Mouse (Mus musculus) liver, embryonic 12.5 days (tissue): ENCODE results near the gene Morc2a. TPM values are rescaled to one million over a fixed set of nuclear protein-coding genes. Genes with fewer than 3 reads are reported as not detected.

Experiments
- ATAC-seq: fragments of 200-750 bp; cut with Nextera tagmentation; 2 replicates; pipeline ENCODE4 v1.8.0; 2017; ENCODE audit warnings: moderate number of reproducible peaks, mild to moderate bottlenecking, moderate library complexity
- H3K27ac ChIP-seq: fragments of 300-500 bp; sonication (generic); 2 replicates; pipeline ENCODE4 v1.5.1; 2016; ENCODE audit warnings: mild to moderate bottlenecking
- H3K27me3 ChIP-seq: fragments of 300-500 bp; sonication (generic); replicated peaks from 2 replicates; pipeline ENCODE4 v1.6.1; 2016; ENCODE audit warnings: mild to moderate bottlenecking, moderate library complexity
- H3K36me3 ChIP-seq: fragments of 300-500 bp; sonication (generic); 2 replicates; pipeline ENCODE4 v1.6.1; 2016; ENCODE audit warnings: mild to moderate bottlenecking, moderate library complexity
- H3K4me1 ChIP-seq: fragments of 300-500 bp; sonication (generic); 2 replicates; pipeline ENCODE4 v1.6.1; 2016
- H3K4me2 ChIP-seq: fragments of 300-500 bp; sonication (generic); 2 replicates; pipeline ENCODE4 v1.6.1; 2016; ENCODE audit warnings: mild to moderate bottlenecking, moderate library complexity
- H3K4me3 ChIP-seq: fragments of 300-500 bp; sonication (generic); 2 replicates; pipeline ENCODE4 v1.5.1; 2016; ENCODE audit warnings: mild to moderate bottlenecking, moderate library complexity
- H3K9ac ChIP-seq: fragments of 300-500 bp; sonication (generic); 2 replicates; pipeline ENCODE4 v1.6.1; 2016; ENCODE audit warnings: mild to moderate bottlenecking, moderate library complexity
- H3K9me3 ChIP-seq: fragments of 300-500 bp; sonication (generic); replicated peaks from 2 replicates; pipeline ENCODE4 v1.6.1; 2016; ENCODE audit warnings: mild to moderate bottlenecking, moderate library complexity
- WGBS: fragments of 180-500 bp; shearing (Covaris S2); methylation state at CpG from one replicate; pipeline ENCODE4 v1.1.7; 2016; ENCODE audit not compliant: insufficient replicate concordance; 5-methylcytosine and 5-hydroxymethylcytosine counted together
- polyA plus RNA-seq: library from polyadenylated mRNA; unstranded; fragments of >200 nt; fragmentation: Nextera tagmentation; extraction: Ambion mirVana; gene quantifications from 2 replicates; pipeline ENCODE4 v1.2.1, GENCODE M21; 2016

The Morc2a gene
- polyA plus RNA-seq, 1 experiment from 2014 or later: 15.2 TPM

GRCm38 (mm10) chr11:3661964-3662363, 13.0 kb downstream of the Morc2a start:
- Histone ChIP-seq H3K27ac (no peak overlapping the region), H3K36me3 (peaks cover 49% of the 10 kb centered on the region), H3K9ac (no peak overlapping the region), H3K4me3 (no peak overlapping the region), H3K4me1 (no peaks in the 10 kb centered on the region), H3K27me3 (no peaks in the 10 kb centered on the region), H3K9me3 (no peaks in the 10 kb centered on the region), H3K4me2 (no peak overlapping the region)
- no peak for ATAC-seq
- 83% methylated on average over 2 of the region's 2 CpGs for WGBS

GRCm38 (mm10) chr11:3667506-3667905, 18.5 kb downstream of the Morc2a start:
- no peak overlapping the region for H3K4me2 ChIP-seq
- H3K36me3 ChIP-seq: peaks cover 72% of the 10 kb centered on the region
- no peak for ATAC-seq
- no peak overlapping the region for H3K9ac ChIP-seq
- no peak overlapping the region for H3K4me3 ChIP-seq
- H3K27me3 ChIP-seq: no peaks in the 10 kb centered on the region
- 79% methylated on average over 3 of the region's 3 CpGs for WGBS
- H3K4me1 ChIP-seq: no peaks in the 10 kb centered on the region
- H3K27ac ChIP-seq: no peak overlapping the region
- H3K9me3 ChIP-seq: no peaks in the 10 kb centered on the region

GRCm38 (mm10) chr11:3668768-3669167, 19.8 kb downstream of the Morc2a start:
- peaks cover 75% of the 10 kb centered on the region for H3K36me3 ChIP-seq
- no peaks in the 10 kb centered on the region for H3K27me3 ChIP-seq
- no peak overlapping the region for H3K4me3 ChIP-seq
- 82% methylated on average over 2 of the region's 2 CpGs for WGBS
- no peak overlapping the region for H3K4me2 ChIP-seq
- no peak overlapping the region for H3K9ac ChIP-seq
- H3K9me3 ChIP-seq: no peaks in the 10 kb centered on the region
- H3K27ac ChIP-seq: no peak overlapping the region
- ATAC-seq: no peak
- H3K4me1 ChIP-seq: no peaks in the 10 kb centered on the region

GRCm38 (mm10) chr11:3669849-3670248, 20.9 kb downstream of the Morc2a start:
- Histone ChIP-seq H3K36me3 (peaks cover 76% of the 10 kb centered on the region), H3K9ac (no peak overlapping the region), H3K4me1 (no peaks in the 10 kb centered on the region), H3K27me3 (no peaks in the 10 kb centered on the region), H3K27ac (no peak overlapping the region), H3K4me2 (no peak overlapping the region), H3K4me3 (no peak overlapping the region), H3K9me3 (no peaks in the 10 kb centered on the region)
- ATAC-seq: no peak

- Histone ChIP-seq H3K4me2 (no peak overlapping the region), H3K27me3 (no peaks in the 10 kb centered on the region), H3K36me3 (peaks cover 88% of the 10 kb centered on the region), H3K9ac (no peak overlapping the region), H3K27ac (no peak overlapping the region), H3K9me3 (no peaks in the 10 kb centered on the region), H3K4me1 (no peaks in the 10 kb centered on the region), H3K4me3 (no peak overlapping the region)
- ATAC-seq: no peak
- 87% methylated on average over 1 of the region's 1 CpGs for WGBS
These were observed 22.1 kb downstream of the Morc2a start for GRCm38 (mm10) chr11:3671000-3671628.

GRCm38 (mm10) chr11:3674545-3674944, 25.6 kb downstream of the Morc2a start:
- H3K9me3 ChIP-seq: no peaks in the 10 kb centered on the region

GRCm38 (mm10) chr11:3676423-3676822, 27.4 kb downstream of the Morc2a start:
- ATAC-seq: no peak
- peaks cover 98% of the 10 kb centered on the region for H3K36me3 ChIP-seq
- H3K27ac ChIP-seq: no peak overlapping the region
- H3K4me3 ChIP-seq: no peak overlapping the region
- no peaks in the 10 kb centered on the region for H3K4me1 ChIP-seq
- 63% methylated on average over 5 of the region's 5 CpGs for WGBS
- H3K9me3 ChIP-seq: no peaks in the 10 kb centered on the region
- no peaks in the 10 kb centered on the region for H3K27me3 ChIP-seq
- no peak overlapping the region for H3K4me2 ChIP-seq
- H3K9ac ChIP-seq: no peak overlapping the region

More at GRCm38 (mm10) chr11:3674545-3674944, 25.6 kb downstream of the Morc2a start:
- no peak overlapping the region for H3K9ac ChIP-seq
- no peak overlapping the region for H3K27ac ChIP-seq
- H3K4me1 ChIP-seq: no peaks in the 10 kb centered on the region
- H3K27me3 ChIP-seq: no peaks in the 10 kb centered on the region
- WGBS: 88% methylated on average over 4 of the region's 4 CpGs
- no peak for ATAC-seq
- H3K4me2 ChIP-seq: no peak overlapping the region
- H3K36me3 ChIP-seq: peaks cover 96% of the 10 kb centered on the region
- H3K4me3 ChIP-seq: no peak overlapping the region

- H3K4me3 ChIP-seq: no peak overlapping the region
- H3K27ac ChIP-seq: no peak overlapping the region
- WGBS: 71% methylated on average over 6 of the region's 6 CpGs
- H3K9me3 ChIP-seq: no peaks in the 10 kb centered on the region
- no peaks in the 10 kb centered on the region for H3K4me1 ChIP-seq
- H3K9ac ChIP-seq: no peak overlapping the region
- H3K36me3 ChIP-seq: peaks cover 97% of the 10 kb centered on the region
- ATAC-seq: no peak
- H3K4me2 ChIP-seq: no peak overlapping the region
- H3K27me3 ChIP-seq: no peaks in the 10 kb centered on the region
These were observed 28.2 kb downstream of the Morc2a start for GRCm38 (mm10) chr11:3677204-3677603.

- no peaks in the 10 kb centered on the region for H3K4me1 ChIP-seq
- WGBS: 82% methylated on average over 3 of the region's 3 CpGs
- H3K4me3 ChIP-seq: no peak overlapping the region
- no peak overlapping the region for H3K4me2 ChIP-seq
- no peaks in the 10 kb centered on the region for H3K27me3 ChIP-seq
- H3K9ac ChIP-seq: no peak overlapping the region
- no peak for ATAC-seq
- peaks cover 95% of the 10 kb centered on the region for H3K36me3 ChIP-seq
- no peak overlapping the region for H3K27ac ChIP-seq
- H3K9me3 ChIP-seq: no peaks in the 10 kb centered on the region
These were observed 30.8 kb downstream of the Morc2a start for GRCm38 (mm10) chr11:3679771-3680170.

GRCm38 (mm10) chr11:3683696-3684095, 34.7 kb downstream of the Morc2a start:
- WGBS: 82% methylated on average over 11 of the region's 11 CpGs
- H3K36me3 ChIP-seq: peaks cover 94% of the 10 kb centered on the region
- no peaks in the 10 kb centered on the region for H3K4me1 ChIP-seq
- H3K4me3 ChIP-seq: no peak overlapping the region
- no peak overlapping the region for H3K27ac ChIP-seq
- H3K9me3 ChIP-seq: no peaks in the 10 kb centered on the region
- no peak overlapping the region for H3K9ac ChIP-seq
- ATAC-seq: no peak
- no peaks in the 10 kb centered on the region for H3K27me3 ChIP-seq
- H3K4me2 ChIP-seq: no peak overlapping the region

- Histone ChIP-seq H3K9me3 (no peaks in the 10 kb centered on the region), H3K4me2 (no peak overlapping the region), H3K36me3 (peaks cover 95% of the 10 kb centered on the region), H3K9ac (no peak overlapping the region), H3K4me3 (no peak overlapping the region), H3K27ac (no peak overlapping the region), H3K4me1 (no peaks in the 10 kb centered on the region), H3K27me3 (no peaks in the 10 kb centered on the region)
- no peak for ATAC-seq
- 84% methylated on average over 1 of the region's 1 CpGs for WGBS
These were observed 35.2 kb downstream of the Morc2a start for GRCm38 (mm10) chr11:3684232-3684631.

- Histone ChIP-seq H3K4me2 (no peak overlapping the region), H3K9ac (no peak overlapping the region), H3K27ac (no peak overlapping the region), H3K4me1 (no peaks in the 10 kb centered on the region), H3K36me3 (peaks cover 96% of the 10 kb centered on the region), H3K27me3 (no peaks in the 10 kb centered on the region), H3K9me3 (no peaks in the 10 kb centered on the region), H3K4me3 (no peak overlapping the region)
- 88% methylated on average over 5 of the region's 5 CpGs for WGBS
- no peak for ATAC-seq
These were observed 35.9 kb downstream of the Morc2a start for GRCm38 (mm10) chr11:3684723-3685430.
